Mouse (Mus musculus) left cerebral cortex, adult 11 months (tissue): ENCODE data around the gene Smad3.

Experiments
- DNase-seq: peaks from one replicate; pipeline ENCODE4 v3.0.0; 2022; ENCODE audit warnings: low spot score

Smad3 gene

DNA sequence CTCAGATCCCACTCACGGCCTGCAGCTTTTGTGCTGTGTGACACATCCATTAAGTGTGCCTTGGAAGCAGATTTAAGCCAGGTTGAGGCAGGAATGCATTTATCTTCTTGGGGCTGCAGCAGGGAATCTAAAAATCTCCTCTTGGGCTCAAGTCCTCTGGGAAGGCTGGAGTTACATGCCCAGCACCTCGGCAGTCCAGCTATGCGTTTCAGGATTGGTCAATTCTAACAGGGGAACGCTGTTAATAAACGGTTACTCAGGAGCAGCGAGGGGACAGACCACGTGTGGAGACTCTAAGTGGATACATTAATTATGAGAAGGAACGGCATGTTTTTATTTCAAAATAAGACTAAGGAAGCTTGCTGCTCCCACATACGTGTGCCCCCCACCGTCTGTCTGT is 14.7 kb upstream of the Smad3 start:
- DNase-seq: no peak

DNA sequence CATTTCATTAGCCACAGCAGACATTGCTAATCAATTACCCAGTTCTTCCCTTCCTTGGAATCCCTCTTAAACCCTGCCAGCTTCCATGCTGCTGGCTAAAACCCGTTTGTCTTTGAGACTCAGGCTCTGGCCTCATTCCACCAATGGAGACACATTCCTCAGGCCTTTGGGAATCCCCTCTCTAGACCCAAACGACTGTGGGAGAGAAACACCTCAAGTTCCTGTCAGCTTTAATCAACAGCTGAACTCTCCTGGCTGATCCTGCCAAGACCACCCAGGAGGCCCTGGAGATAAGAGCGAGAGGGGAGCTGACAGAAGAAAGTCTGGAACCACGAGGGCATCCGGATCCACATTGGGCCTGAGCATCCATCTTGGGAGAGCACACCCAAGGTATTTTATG is 13.9 kb upstream of the Smad3 start:
- DNase-seq: no peak

DNA sequence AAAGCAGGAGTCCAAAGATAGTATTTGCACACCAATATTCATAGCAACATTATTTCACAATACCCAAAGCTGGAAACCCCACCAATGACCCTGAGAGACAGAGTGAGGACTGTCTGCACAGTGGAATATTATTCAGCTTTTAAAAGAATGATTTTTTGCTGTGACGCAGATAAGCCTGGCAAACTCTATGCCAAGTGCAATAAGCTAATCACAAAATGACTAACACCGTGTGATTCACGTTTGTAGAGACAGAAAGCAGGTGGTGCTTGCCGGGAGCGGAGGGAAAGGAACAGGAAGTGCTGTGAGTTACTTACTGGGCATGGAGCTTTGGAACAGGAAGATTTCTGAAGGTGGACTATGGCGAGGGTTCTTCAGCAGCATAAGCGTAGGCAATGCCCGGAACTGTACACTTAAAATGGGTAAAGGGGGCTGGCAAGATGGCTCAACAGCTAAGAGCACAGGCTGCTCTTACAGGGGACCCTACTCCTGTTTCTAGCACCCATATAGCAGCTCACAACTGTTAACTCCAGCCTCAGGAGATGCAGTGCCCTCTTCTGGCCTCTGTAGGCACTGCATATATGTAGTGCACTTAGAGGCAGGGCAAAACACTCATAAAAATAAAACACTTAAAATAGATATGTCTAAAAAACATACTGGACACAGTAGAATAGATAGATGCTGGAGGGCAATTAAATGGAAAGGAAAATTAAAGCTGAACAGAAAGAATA is 3.7 kb upstream of the Smad3 start:
- DNase-seq: no peak

DNA sequence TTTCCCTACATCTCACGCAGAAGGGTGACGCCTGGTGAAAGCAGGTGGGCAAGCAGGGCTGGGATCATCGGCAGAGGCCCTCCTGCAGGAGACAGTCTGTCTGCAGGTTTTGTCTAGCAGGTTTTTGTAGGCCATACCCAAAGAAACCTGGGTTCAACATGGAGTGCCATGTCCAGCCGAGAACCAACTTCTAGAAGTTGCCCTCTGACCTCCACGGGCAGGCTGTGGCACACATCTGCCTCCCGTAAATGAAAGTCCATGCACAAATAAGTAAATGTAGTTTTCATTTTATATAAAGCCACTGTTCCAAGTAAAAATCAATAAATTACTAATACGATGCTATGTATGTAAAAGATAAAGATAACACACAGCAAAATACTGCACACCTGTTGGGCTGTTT is 3.0 kb upstream of the Smad3 start:
- no peak for DNase-seq

DNA sequence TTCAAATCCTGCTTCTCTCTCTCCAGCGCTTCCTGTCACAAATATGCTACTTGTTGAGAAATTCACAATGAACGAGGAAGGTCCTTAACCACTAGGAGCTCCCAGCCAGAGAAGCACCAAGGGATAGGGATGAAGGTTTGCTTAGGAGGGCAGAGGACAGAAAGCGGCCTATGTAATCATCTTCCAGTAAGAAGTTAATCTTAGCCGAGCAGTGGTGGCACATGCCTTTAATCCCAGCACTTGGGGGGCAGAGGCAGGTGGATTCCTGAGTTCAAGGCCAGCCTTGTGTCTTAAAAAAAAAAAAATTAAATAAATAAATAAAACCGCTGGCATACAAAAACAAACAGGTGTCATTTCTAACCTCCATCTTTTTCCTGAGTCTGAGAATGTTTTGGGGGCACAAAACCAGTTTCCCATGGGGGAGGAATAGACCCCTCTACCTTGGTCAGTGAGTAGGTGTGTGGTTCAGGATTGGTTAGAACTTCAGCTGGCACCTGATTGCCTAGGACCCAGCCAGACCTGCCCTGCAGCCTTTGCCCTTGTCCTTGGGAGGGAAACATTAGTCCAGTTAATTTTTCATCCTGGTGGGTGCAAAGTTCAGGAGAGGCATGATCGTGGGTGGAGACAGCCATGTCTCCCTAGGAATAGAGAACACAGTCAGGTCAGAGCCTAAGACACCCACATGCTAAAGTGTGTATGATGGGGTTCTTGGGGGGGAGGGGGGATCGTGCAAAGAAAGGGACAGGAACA is 2.4 kb upstream of the Smad3 start:
- DNase-seq: no peak

DNA sequence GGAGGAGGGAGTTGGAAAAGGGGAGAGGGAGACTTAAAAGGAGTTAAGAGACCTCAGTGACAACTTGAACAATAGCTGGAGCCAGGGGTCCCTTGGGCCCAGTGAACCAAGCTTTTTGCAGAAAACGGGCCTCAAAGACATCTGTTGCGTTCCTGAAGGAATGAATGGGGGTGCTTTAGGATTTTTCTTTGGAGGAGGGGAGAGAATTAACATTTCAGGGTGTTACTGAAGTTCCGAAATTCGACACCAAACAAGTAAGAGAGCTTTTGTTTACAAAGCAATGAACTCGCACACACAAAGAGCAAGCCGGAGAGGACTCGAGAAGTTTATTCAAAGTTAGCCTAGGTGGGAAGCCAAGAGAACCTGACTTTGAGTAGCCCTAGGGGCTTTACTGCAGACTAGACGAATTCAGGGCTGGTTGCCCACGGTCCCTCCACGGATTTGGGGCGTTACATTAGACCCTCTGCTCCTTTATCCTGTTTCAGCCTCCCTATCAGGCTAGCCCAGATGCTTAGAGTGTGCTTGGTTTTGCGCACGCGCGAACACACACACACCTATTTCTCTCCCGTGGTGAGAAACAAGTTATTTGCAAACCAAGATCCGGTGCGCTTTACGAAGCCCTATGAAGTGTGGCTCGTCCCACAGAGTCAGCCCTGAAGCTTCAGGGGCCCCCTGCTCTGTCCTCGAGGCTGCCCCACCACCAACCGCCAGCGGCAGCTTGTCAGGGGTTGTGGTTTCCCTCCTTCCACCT is 1.0 kb upstream of the Smad3 start:
- DNase-seq: no peak

DNA sequence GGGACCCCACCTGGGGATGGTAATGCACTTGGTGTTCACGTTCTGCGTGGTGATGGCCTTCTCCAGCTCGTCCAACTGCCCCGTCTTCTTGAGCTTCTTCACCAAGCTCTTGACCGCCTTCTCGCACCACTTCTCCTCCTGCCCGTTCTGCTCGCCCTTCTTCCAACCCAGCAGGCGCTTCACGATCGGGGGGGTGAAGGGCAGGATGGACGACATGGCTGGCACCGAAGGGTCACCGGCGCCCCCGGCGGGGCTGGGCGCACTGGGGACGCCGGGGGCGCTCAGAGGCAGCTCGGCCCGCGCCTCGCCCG is 377 bp downstream of the Smad3 start:
- DNase-seq: no peak

DNA sequence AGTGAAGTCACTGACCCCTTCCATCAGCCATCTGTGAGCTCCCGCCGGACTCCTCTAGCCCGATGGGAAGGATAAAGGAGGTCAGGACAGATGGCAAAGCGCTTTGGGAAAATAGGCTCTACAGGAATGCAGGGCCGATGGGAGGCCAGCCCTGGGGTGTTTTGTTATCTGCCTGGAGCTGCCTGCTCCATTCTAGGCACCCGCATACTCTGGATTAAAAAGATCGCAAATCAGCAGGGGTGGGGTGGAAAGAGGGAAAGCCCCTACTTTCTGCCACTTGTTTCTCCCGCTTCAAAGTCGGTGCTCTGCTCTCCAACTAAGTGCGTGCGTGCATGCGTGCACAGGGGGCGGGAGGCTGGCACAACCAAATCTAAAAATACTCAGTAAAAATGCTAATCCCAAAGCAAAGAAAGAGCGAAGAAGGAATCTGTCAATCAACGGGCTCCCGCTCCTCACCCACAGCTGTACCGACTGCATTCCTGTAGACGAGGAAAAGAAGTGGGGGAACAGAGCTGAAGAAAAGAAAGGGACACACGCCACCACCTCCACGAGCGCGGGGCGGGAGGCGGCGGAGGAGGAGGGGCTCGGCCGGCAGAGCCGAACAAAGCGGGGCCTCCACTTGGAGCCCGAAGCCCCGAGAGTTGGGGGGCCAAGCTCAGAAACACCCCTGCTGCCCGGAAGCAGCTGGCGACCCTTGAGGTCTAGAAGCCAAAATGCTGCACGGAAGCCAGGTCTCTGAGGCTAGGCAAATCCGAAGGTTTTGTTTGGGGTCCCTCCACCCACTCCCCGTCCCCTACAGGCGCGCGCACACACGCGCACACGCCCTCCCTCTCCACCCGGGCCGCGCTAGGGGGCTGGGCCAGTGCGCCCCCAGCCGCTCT is 973 bp downstream of the Smad3 start:
- peak; percentile 66 for DNase-seq

DNA sequence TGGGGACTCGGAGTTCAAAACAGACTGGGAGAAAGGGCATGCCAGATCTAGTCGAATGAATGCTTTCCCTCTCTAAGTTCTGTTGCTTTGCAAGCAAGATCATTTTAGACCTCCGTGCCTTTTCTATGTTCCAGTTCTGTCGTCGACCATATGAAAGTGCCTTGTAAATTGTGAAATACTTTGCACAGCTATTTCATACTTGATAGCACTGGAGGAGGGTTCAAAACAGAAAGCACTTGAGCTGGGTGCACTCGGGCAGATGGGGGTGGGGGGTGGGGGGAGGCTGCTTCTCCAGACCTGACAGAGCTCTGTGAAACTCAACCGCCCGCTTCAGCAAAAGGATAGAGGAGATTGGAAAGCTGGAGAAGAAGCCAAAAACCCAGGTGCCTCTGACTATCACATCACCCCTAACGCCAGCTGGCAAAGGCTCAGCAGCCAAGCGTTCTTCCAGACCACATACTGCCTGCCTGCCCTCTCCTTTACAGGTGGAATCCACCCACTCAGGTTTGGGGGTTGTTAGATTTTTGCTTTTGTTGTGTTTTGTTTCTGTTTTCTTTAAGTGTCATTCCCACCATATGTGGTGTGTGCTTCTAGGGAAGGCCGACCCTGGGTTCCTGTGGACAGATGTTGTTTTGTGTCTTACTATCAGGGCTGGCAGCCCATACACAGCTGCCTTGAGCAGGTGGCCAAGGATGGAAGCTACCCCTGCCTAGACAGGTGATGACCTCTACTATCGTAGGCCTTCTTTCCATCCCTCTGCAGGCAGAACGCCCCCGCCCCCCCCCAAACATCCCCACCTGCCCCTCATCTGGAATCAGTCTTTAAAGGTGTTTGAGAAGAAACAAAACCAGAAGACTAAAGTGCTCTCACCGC is 1.9 kb downstream of the Smad3 start:
- no peak for DNase-seq

DNA sequence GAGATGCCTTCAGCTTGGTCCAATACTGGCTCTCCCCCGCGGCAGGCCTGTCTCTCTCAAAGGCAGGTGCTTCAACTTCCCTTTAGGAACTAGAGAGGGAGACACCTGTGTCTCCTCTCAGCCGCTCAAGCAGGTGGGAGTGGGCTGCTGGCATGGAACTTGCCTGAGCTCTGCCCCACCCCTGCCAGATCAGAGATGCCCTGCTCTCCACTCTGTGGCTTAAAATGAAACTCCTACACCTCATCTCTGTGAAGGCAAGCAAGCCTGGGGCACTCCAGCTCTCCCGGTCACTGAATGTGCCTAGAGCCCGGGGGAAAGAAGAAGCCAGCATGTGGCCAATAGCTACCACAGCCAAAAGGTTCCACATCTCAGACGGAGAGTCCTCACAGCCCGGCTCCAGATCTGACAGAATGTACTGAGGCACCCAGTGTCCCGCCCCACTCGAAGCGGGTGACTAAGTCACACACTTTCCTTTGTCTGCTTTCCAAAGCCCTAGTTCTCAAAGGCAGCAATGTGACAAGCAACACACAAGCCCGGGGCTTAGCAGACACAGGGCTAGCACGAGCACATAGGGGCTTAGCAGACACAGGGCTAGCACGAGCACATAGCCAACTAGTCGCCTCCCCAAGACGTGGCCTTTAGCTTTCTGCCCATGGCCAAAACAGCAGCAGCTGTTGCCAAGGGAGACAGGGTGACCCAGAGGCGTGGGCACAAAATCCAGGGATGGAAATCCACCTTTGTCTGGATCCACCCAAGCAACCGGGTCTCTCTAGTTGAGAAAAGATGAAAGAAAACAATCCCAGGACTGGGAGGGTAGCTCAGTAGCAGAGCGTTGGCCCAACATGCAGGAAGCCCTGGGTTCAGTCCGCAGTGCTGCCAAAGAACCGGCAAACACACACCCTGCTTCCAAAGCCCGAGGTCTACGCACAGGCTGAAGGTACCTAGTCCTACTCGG is 3.0 kb downstream of the Smad3 start:
- DNase-seq: no peak

DNA sequence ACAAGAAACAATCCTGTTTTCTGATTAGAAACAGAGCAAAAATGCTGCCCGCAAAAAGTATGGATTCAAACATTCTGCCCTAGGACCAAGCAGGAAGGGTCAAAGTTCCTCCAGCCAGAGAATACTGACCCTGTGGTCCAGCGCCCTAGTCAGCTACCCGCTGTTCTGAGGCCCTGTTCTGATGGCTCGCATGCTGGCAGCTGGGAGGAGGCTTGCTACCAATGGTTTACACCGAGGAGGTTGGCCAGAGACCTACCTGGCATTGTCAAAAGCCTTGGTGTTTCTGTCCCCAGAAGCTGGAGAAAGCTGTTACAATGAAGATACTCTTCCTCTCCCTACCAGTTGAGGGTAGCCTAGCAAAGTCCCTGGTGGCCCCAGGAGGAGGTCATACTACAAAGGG is 3.8 kb downstream of the Smad3 start:
- DNase-seq: no peak

DNA sequence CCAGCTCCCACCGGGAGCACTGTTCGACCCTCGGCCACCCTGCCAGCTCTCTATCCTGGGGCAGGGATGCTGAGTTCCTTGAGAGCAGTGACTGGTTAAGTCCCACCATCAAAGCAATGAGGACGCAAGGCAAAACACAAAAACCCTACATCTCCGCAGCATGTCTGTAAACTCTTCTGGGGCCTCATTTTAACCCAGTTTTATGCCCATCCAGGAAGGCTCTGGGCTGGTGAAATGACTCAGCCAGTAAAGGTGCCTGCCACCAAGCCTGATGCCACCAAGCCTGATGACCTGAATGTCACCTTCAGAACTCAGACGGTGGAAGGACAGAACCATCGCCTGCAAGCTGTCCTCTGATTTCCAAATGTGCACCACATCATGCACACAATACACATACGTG is 4.4 kb downstream of the Smad3 start:
- no peak for DNase-seq

DNA sequence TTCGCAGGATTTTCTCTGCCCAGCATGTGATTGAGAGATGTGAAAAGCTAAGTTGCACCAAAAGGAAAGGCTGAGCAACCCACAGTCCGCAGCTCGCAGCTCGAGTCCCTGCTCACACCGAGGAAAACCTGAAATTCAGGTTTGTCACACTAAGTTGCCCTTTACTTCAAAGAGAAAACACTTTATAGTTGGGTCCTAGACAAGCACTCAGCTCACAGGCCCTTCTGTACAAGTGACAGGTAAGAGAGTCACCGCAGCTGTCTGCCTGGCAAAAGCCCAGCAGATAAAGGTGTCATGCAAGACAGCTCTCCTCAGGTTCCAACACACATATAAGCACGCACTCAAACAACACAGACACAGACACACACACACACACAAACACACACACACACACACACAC is 5.2 kb downstream of the Smad3 start:
- DNase-seq: no peak

DNA sequence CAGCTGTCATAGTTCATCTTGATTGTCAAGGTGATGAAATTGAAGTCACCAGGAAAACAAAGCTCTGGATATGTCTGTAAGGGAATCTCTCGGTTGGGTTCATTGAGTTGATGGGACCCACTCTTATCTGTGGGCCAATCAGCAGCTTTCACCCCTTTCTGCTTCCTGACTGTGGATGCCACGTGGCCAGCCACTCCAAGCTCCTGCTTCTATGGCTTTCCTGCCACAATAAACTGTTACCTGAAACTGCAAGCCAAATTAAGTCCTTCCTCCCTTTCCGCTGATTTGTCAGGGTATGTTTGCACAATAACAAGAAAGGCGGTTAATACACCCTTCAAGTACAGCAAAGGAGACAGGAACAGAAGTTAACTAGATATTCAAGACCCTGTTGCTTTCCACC is 6.5 kb downstream of the Smad3 start:
- no peak for DNase-seq

DNA sequence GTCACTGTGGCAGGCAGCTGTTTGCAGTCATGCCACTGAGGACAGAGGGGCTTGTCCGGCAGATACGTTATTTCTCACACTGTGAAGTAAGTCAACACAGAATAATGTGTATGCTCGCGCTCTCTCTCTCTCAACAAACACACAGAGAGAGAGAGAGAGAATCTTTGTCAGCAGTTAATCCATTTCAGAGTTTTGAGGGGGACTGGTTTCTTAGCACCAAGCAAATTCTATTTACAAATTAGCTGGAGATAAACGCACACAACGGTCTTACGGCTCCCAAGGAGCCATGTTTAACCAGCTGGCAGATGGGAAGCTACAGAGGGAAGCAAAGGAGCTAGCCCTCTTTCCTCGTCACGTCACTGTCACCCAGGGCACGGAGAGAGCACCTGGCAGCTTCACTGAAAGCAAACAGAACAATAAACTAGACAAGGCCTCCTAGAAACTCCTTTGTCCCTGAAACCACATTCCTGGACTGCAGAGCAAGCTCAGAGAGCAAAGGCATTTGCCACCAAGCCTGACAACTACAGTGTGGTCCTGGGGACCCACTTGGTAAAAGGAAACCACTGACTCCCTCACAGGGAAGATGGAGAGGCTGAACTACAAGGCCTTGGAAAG is 7.3 kb downstream of the Smad3 start:
- no peak for DNase-seq

DNA sequence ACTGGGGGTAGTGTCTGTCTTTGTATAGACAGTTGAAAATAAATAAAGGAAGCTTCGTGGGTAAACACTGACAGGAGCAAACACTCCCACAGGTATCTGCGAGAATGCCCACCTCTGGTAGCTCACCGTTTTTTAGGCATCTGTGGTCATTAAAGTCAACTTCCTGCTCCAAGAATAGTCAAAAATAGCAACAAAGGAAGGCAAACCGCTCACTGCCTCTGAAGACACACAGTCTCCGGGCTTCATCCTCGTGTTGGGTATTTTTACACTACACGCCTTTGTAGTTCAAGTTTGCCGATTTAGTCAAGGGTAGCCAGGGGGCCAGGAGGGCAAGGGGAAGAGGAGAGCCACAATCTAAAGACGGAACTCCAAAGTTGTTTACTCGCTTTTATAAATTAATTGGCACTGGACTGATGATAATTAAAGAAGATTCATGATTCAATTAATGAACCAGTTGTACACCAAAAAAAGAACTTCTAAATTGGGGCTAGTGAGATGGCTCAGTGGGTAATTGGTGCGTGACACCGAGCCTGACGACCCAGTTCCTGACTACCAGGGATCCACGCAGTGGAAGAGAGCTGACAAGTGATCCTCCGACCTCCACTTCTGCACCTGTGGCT is 8.4 kb downstream of the Smad3 start:
- DNase-seq: no peak

DNA sequence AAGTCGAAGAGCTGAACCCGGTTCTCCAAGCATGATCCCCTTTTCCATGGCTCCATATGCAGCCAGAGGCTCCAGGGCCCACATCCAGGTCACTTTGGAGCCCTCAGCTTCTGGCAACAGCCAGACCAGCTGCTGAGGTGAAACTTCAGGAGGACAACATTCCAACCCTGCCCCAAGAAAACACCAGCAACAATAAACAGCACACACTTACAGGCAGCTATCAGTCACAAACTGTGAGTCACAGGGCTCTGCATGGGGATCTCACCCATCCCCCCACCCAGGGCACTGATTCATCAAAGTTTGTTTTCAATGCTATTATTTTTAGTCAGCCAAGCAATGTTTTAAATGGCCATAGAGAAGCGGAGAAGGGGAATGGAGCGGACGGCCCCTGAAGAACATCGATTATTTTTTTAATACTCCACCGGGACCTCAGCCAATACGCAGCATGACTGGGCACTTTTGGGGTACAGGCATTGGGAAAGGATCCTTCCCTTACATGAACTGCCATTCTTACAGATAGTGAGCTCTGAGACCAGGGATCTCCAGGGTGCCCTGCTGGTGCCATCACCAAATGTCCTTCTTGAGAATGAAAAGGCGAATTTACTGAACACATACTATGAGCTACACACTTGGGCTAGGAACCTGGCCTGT is 10.0 kb downstream of the Smad3 start:
- no peak for DNase-seq

DNA sequence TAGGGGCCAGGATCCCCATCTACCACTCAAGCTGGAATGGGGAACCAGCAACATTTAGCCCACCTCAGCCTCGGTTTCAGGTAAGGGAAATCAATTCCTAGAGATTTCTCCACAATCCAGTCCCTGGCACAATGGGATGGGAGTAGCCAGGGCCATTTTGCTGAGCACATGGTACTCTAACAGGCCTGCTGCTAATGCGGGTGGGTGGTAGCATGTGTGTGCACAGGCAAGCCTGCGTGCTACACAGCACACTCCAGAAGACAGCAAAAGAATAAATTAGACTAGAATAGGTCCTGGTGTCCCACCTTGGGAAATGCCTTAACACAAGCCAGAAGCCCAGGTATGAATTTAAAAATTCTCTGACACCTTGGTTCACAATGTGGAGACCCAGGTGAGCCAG is 10.8 kb downstream of the Smad3 start:
- DNase-seq: no peak
